Mouse (Mus musculus): Measurements from ENCODE around the gene Foxo3.

GRCm38 (mm10) chr10:42291360-42291759 lies 14.8 kb upstream of the Foxo3 start:
- TF ChIP-seq CTCF (IDR thresholded peaks at IDR 0.05) (peak; percentile 86), EP300 (IDR thresholded peaks at IDR 0.05) (no peak)

Measured in lung, postnatal 0 days (tissue).